Mouse (Mus musculus) fat pad, adult 2 months (tissue): ENCODE measurements around the gene Prkn.

Experiments used
- DNase-seq: peaks from one replicate; pipeline ENCODE4 v3.0.0-alpha.2; 2011; ENCODE audit warnings: low read depth, low spot score; ENCODE audit errors: extremely low read depth

Prkn gene

GRCm38 (mm10) chr17:10840148-10840707, at the start of gene Prkn, which contains the start of gene Pacrg:
Prkn (plus strand) TSS chr17:10840384.
Pacrg (minus strand) TSS chr17:10840311.
- DNase-seq, result peak; percentile 87

- DNase-seq, result no peak
These were observed 48.5 kb upstream of the Prkn start for GRCm38 (mm10) chr17:10791661-10792060.

GRCm38 (mm10) chr17:10806692-10807091, 33.5 kb upstream of the Prkn start:
- DNase-seq, result no peak

GRCm38 (mm10) chr17:10807261-10807998, 32.8 kb upstream of the Prkn start:
- DNase-seq, result no peak

- no peak for DNase-seq
These were observed 31.6 kb upstream of the Prkn start for GRCm38 (mm10) chr17:10808571-10808970.

GRCm38 (mm10) chr17:10818971-10819370, 21.2 kb upstream of the Prkn start:
- no peak for DNase-seq

GRCm38 (mm10) chr17:10840731-10841201, 582 bp downstream of the Prkn start:
- DNase-seq, result no peak

GRCm38 (mm10) chr17:10854207-10854606, 14.0 kb downstream of the Prkn start:
- DNase-seq, result no peak

GRCm38 (mm10) chr17:10874208-10875187, 34.3 kb downstream of the Prkn start:
- no peak for DNase-seq

GRCm38 (mm10) chr17:10878986-10879385, 38.8 kb downstream of the Prkn start:
- no peak for DNase-seq

GRCm38 (mm10) chr17:10882260-10882659, 42.1 kb downstream of the Prkn start:
- no peak for DNase-seq

- DNase-seq, result no peak
These were observed 47.7 kb downstream of the Prkn start for GRCm38 (mm10) chr17:10887924-10888323.

- no peak for DNase-seq
These were observed 61.6 kb downstream of the Prkn start for GRCm38 (mm10) chr17:10901686-10902228.

- no peak for DNase-seq
These were observed 96.5 kb downstream of the Prkn start for GRCm38 (mm10) chr17:10936698-10937097.

GRCm38 (mm10) chr17:10937844-10938243, 97.7 kb downstream of the Prkn start:
- DNase-seq, result no peak

GRCm38 (mm10) chr17:10938755-10939154, 98.6 kb downstream of the Prkn start:
- no peak for DNase-seq

GRCm38 (mm10) chr17:10946552-10946951, 106.4 kb downstream of the Prkn start:
- DNase-seq, result no peak

GRCm38 (mm10) chr17:10947614-10948013, 107.4 kb downstream of the Prkn start:
- no peak for DNase-seq

- DNase-seq, result no peak
These were observed 119.1 kb downstream of the Prkn start for GRCm38 (mm10) chr17:10959066-10959864.

GRCm38 (mm10) chr17:10962151-10962550, 122.0 kb downstream of the Prkn start:
- DNase-seq, result no peak
